In the genomic region with DNA sequence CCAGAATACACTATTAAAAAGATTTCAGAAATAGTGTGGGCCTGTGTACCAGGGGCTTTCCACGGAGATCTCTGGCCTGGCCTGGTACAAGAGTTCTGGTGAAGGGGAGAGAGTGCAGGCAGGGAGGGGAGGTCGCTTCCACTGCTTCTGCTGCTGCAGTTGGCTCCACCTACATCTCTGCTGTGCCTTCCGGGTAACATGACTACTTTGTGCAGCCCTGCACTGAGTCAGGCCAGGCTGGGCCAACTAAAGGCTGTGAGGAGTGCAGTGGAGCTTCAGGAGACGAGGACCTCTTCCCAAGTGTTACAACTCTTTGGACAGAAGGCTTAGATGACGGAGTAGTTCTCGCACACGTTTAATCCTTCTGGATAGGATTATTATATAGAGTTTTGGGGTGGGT, we compare ENCODE assay signal across 26 mouse cellular contexts. TPM values are rescaled to one million over a fixed set of nuclear protein-coding genes. Genes with fewer than 3 reads are reported as not detected.
DNase-seq lines count a peak whose midpoint lies in the region; ATAC-seq lines count a peak whose summit lies in the region.
"Had no signal": no experiment of that assay in that cellular context is flagged by ENCODE, and none has a peak within 500 bp of the region (broad histone marks: within the 10 kb centered on the region; RNA-seq: fewer than 3 reads in every experiment).

No protein-coding gene starts in this region.

- H3K27me3 ChIP-seq in limb, embryonic 10.5 days (ENCODE audit: low read depth, poor library complexity, severe bottlenecking) = no peaks in the 10 kb centered on the region
- H3K27me3 ChIP-seq in forebrain, embryonic 12.5 days = no peaks in the 10 kb centered on the region
- no peaks in the 10 kb centered on the region for H3K27me3 ChIP-seq in liver, embryonic 12.5 days (replicated peaks)
- H3K27me3 ChIP-seq in hindbrain, embryonic 16.5 days (replicated peaks; ENCODE audit: control insufficient read depth, insufficient read depth, low read length) = no peaks in the 10 kb centered on the region
- H3K27me3 ChIP-seq: CH12.LX; embryonic facial prominence, embryonic 12.5 days; embryonic facial prominence, embryonic 15.5 days; forebrain, embryonic 15.5 days; heart, embryonic 13.5 days; hindbrain, embryonic 15.5 days; intestine, embryonic 15.5 days had no signal

- H3K27ac ChIP-seq in limb, embryonic 10.5 days = no peak overlapping the region
- no peak overlapping the region for H3K27ac ChIP-seq in forebrain, embryonic 12.5 days
- no peak overlapping the region for H3K27ac ChIP-seq in liver, embryonic 12.5 days
- H3K27ac ChIP-seq in hindbrain, embryonic 16.5 days (ENCODE audit: low read depth, low read length) = no peak overlapping the region
- H3K27ac ChIP-seq: embryonic facial prominence, embryonic 12.5 days; embryonic facial prominence, embryonic 15.5 days; forebrain, embryonic 15.5 days; heart, embryonic 13.5 days; hindbrain, embryonic 15.5 days; intestine, embryonic 15.5 days had no signal

- H3K4me3 ChIP-seq in limb, embryonic 10.5 days = no peak overlapping the region
- no peak overlapping the region for H3K4me3 ChIP-seq in forebrain, embryonic 12.5 days (replicated peaks)
- H3K4me3 ChIP-seq in liver, embryonic 12.5 days = no peak overlapping the region
- no peak overlapping the region for H3K4me3 ChIP-seq in hindbrain, embryonic 16.5 days (ENCODE audit: low read length)
- H3K4me3 ChIP-seq: embryonic facial prominence, embryonic 12.5 days; embryonic facial prominence, embryonic 15.5 days; forebrain, embryonic 15.5 days; heart, embryonic 13.5 days; hindbrain, embryonic 15.5 days; intestine, embryonic 15.5 days had no signal

- H3K4me2 ChIP-seq in forebrain, embryonic 12.5 days = no peak overlapping the region
- H3K4me2 ChIP-seq in liver, embryonic 12.5 days = no peak overlapping the region
- H3K4me2 ChIP-seq in hindbrain, embryonic 16.5 days (ENCODE audit: low read length) = no peak overlapping the region
- H3K4me2 ChIP-seq: embryonic facial prominence, embryonic 12.5 days; embryonic facial prominence, embryonic 15.5 days; forebrain, embryonic 15.5 days; heart, embryonic 13.5 days; hindbrain, embryonic 15.5 days; intestine, embryonic 15.5 days had no signal

- peak; percentile 2 for DNase-seq in embryo, embryonic 11 days
- no peak for DNase-seq in embryo, embryonic 10 days (ENCODE audit: low spot score)
- DNase-seq in 3T3-L1 (ENCODE audit: low read depth, low spot score) = peak; percentile 3
- peak; percentile 16 for DNase-seq in ZHBTc4 (ENCODE audit: low read depth, low spot score)
- DNase-seq in limb, embryonic 10.5 days (ENCODE audit: low spot score) = peak; percentile 30
- DNase-seq: adrenal gland, postnatal 10 days; B cell, adult 2 months; cerebellum, adult 11 months; cerebellum, adult 2 months; cerebellum, adult 9-11 months; cerebellum, postnatal 25 days; gastrocnemius, postnatal 14 days; heart, adult 18-20 months; heart, postnatal 14 days; heart, postnatal 4 days; kidney, adult 18-20 months had no signal

- H3K9ac ChIP-seq in forebrain, embryonic 12.5 days = no peak overlapping the region
- no peak overlapping the region for H3K9ac ChIP-seq in liver, embryonic 12.5 days
- H3K9ac ChIP-seq in hindbrain, embryonic 16.5 days (ENCODE audit: low read depth, low read length) = no peak overlapping the region
- H3K9ac ChIP-seq: embryonic facial prominence, embryonic 12.5 days; embryonic facial prominence, embryonic 15.5 days; forebrain, embryonic 15.5 days; heart, embryonic 13.5 days; hindbrain, embryonic 15.5 days; intestine, embryonic 15.5 days had no signal

- 65% methylated on average over 7 of the region's 7 CpGs for WGBS in limb, embryonic 10.5 days
- WGBS in forebrain, embryonic 12.5 days = 68% methylated on average over 7 of the region's 7 CpGs
- WGBS in liver, embryonic 12.5 days (ENCODE audit: insufficient replicate concordance) = 49% methylated on average over 7 of the region's 7 CpGs
- WGBS in hindbrain, embryonic 16.5 days = 70% methylated on average over 7 of the region's 7 CpGs

- no peaks in the 10 kb centered on the region for H3K36me3 ChIP-seq in limb, embryonic 10.5 days
- no peaks in the 10 kb centered on the region for H3K36me3 ChIP-seq in forebrain, embryonic 12.5 days (replicated peaks)
- no peaks in the 10 kb centered on the region for H3K36me3 ChIP-seq in liver, embryonic 12.5 days
- no peaks in the 10 kb centered on the region for H3K36me3 ChIP-seq in hindbrain, embryonic 16.5 days (ENCODE audit: control insufficient read depth, insufficient read depth, low read length)
- H3K36me3 ChIP-seq: embryonic facial prominence, embryonic 12.5 days; embryonic facial prominence, embryonic 15.5 days; forebrain, embryonic 15.5 days; heart, embryonic 13.5 days; hindbrain, embryonic 15.5 days; intestine, embryonic 15.5 days had no signal

- no peaks in the 10 kb centered on the region for H3K9me3 ChIP-seq in limb, embryonic 10.5 days (replicated peaks)
- H3K9me3 ChIP-seq in forebrain, embryonic 12.5 days = no peaks in the 10 kb centered on the region
- no peaks in the 10 kb centered on the region for H3K9me3 ChIP-seq in liver, embryonic 12.5 days (replicated peaks)
- H3K9me3 ChIP-seq in hindbrain, embryonic 16.5 days (ENCODE audit: control insufficient read depth, low read length) = no peaks in the 10 kb centered on the region
- H3K9me3 ChIP-seq: embryonic facial prominence, embryonic 12.5 days; embryonic facial prominence, embryonic 15.5 days; forebrain, embryonic 15.5 days; heart, embryonic 13.5 days; hindbrain, embryonic 15.5 days; intestine, embryonic 15.5 days had no signal

- ATAC-seq in forebrain, embryonic 12.5 days (ENCODE audit: low FRiP score) = no peak
- ATAC-seq in liver, embryonic 12.5 days = no peak
- no peak for ATAC-seq in hindbrain, embryonic 16.5 days
- ATAC-seq: forebrain, embryonic 15.5 days; intestine, embryonic 15.5 days had no signal

- H3K4me1 ChIP-seq in limb, embryonic 10.5 days = 0 out of 2 replicates have a peak, but pooled peaks cover 2% of the 10 kb centered on the region
- H3K4me1 ChIP-seq in forebrain, embryonic 12.5 days = no peaks in the 10 kb centered on the region
- no peaks in the 10 kb centered on the region for H3K4me1 ChIP-seq in liver, embryonic 12.5 days
- H3K4me1 ChIP-seq in hindbrain, embryonic 16.5 days (ENCODE audit: control insufficient read depth, insufficient read depth, low read depth, low read length) = no peaks in the 10 kb centered on the region
- H3K4me1 ChIP-seq: embryonic facial prominence, embryonic 12.5 days; embryonic facial prominence, embryonic 15.5 days; forebrain, embryonic 15.5 days; heart, embryonic 13.5 days; hindbrain, embryonic 15.5 days; intestine, embryonic 15.5 days had no signal

RNA-seq across cellular contexts. Expression of gene Gm10184, which starts 9.6 kb away (rescaled TPM):
- 85.0 and 85.1 TPM in 2 replicates for polyA plus RNA-seq in limb, embryonic 10.5 days (2016; fragmentation: Nextera tagmentation; extraction: Ambion mirVana)
- polyA plus RNA-seq in forebrain, embryonic 12.5 days (2016; fragmentation: Nextera tagmentation; extraction: Ambion mirVana) = 104 TPM in 2 replicates
- polyA plus RNA-seq in liver, embryonic 12.5 days (2016; fragmentation: Nextera tagmentation; extraction: Ambion mirVana) = 53.8 and 55.0 TPM in 2 replicates
- polyA plus RNA-seq in hindbrain, embryonic 16.5 days (2015; fragmentation: Nextera tagmentation; extraction: Ambion mirVana) = 17.1 and 35.7 TPM in 2 replicates
